ENCODE assay signal across 9 mouse cellular contexts in genomic region chr1:86053198-86053921, GRCm38 (mm10). TPM values are rescaled to one million over a fixed set of nuclear protein-coding genes. Genes with fewer than 3 reads are reported as not detected.
DNase-seq lines count a peak whose midpoint lies in the region; ATAC-seq lines count a peak whose summit lies in the region.
"Had no signal": no experiment of that assay in that cellular context is flagged by ENCODE, and none has a peak within 500 bp of the region (broad histone marks: within the 10 kb centered on the region; RNA-seq: fewer than 3 reads in every experiment).

No protein-coding gene starts in this region.

- peaks cover 9% of the 10 kb centered on the region for H3K27me3 ChIP-seq in forebrain, embryonic 12.5 days
- H3K27me3 ChIP-seq in forebrain, embryonic 11.5 days (ENCODE audit: control insufficient read depth, insufficient read depth, low read length), result no peaks in the 10 kb centered on the region
- peaks cover 9% of the 10 kb centered on the region for H3K27me3 ChIP-seq in midbrain, embryonic 13.5 days

- 83% methylated on average over 12 of the region's 12 CpGs for WGBS in forebrain, embryonic 12.5 days
- WGBS in forebrain, embryonic 11.5 days, result 87% methylated on average over 12 of the region's 12 CpGs
- WGBS in midbrain, embryonic 13.5 days, result 81% methylated on average over 12 of the region's 12 CpGs

- no peak overlapping the region for H3K4me2 ChIP-seq in forebrain, embryonic 12.5 days
- H3K4me2 ChIP-seq in forebrain, embryonic 11.5 days (ENCODE audit: low read depth, low read length, severe bottlenecking), result no peak overlapping the region
- H3K4me2 ChIP-seq in midbrain, embryonic 13.5 days (replicated peaks), result no peak overlapping the region

- intact Hi-C loops in heart, postnatal 14 days (cut with DNase I), result no loop called here

- no peak for ATAC-seq in forebrain, embryonic 12.5 days (ENCODE audit: low FRiP score)
- no peak for ATAC-seq in forebrain, embryonic 11.5 days (replicated peaks; ENCODE audit: low FRiP score)
- ATAC-seq in midbrain, embryonic 13.5 days, result peak; percentile 51

- H3K36me3 ChIP-seq in forebrain, embryonic 12.5 days (replicated peaks), result no peaks in the 10 kb centered on the region
- no peaks in the 10 kb centered on the region for H3K36me3 ChIP-seq in forebrain, embryonic 11.5 days (ENCODE audit: control insufficient read depth, insufficient read depth, low read length)
- no peaks in the 10 kb centered on the region for H3K36me3 ChIP-seq in midbrain, embryonic 13.5 days

- no peak overlapping the region for H3K9ac ChIP-seq in forebrain, embryonic 12.5 days
- H3K9ac ChIP-seq in forebrain, embryonic 11.5 days (ENCODE audit: low read length), result no peak overlapping the region
- H3K9ac ChIP-seq in midbrain, embryonic 13.5 days (replicated peaks), result no peak overlapping the region

- no peaks in the 10 kb centered on the region for H3K9me3 ChIP-seq in forebrain, embryonic 12.5 days
- no peaks in the 10 kb centered on the region for H3K9me3 ChIP-seq in forebrain, embryonic 11.5 days (ENCODE audit: control insufficient read depth, low read length)
- no peaks in the 10 kb centered on the region for H3K9me3 ChIP-seq in midbrain, embryonic 13.5 days

- H3K4me3 ChIP-seq in forebrain, embryonic 12.5 days (replicated peaks), result no peak overlapping the region
- H3K4me3 ChIP-seq in forebrain, embryonic 11.5 days (ENCODE audit: low read depth, low read length), result no peak overlapping the region
- no peak overlapping the region for H3K4me3 ChIP-seq in midbrain, embryonic 13.5 days (replicated peaks)

- DNase-seq in forebrain, embryonic 11.5 days (ENCODE audit: low spot score), result no peak
- DNase-seq in 3T3-L1 (ENCODE audit: low read depth, low spot score), result peak; percentile 27
- peak; percentile 75 to 94 for DNase-seq in cerebellum, postnatal 4 days (ENCODE audit: low spot score in 2 of 2)
- DNase-seq in heart, postnatal 14 days, result peak; percentile 65 to 82
- DNase-seq in urinary bladder, postnatal 14 days (ENCODE audit: low spot score), result no peak
- DNase-seq in spleen, adult 18-20 months, result no peak

- H3K4me1 ChIP-seq in forebrain, embryonic 12.5 days, result no peaks in the 10 kb centered on the region
- no peaks in the 10 kb centered on the region for H3K4me1 ChIP-seq in forebrain, embryonic 11.5 days (replicated peaks; ENCODE audit: control insufficient read depth, insufficient read depth, low read length)
- no peaks in the 10 kb centered on the region for H3K4me1 ChIP-seq in midbrain, embryonic 13.5 days (replicated peaks)

- 0 out of 2 replicates have a peak overlapping the region, but pooled peaks have one; percentile 25 for H3K27ac ChIP-seq in forebrain, embryonic 12.5 days
- no peak overlapping the region for H3K27ac ChIP-seq in forebrain, embryonic 11.5 days (ENCODE audit: low read depth, low read length)
- H3K27ac ChIP-seq in midbrain, embryonic 13.5 days, result no peak overlapping the region; the same call in 1 of the 2 replicates

RNA-seq across cellular contexts. Expression of gene 2810459M11Rik, which starts 7.7 kb away (rescaled TPM):
- 0.43 and 0.73 TPM in 2 replicates for polyA plus RNA-seq in forebrain, embryonic 12.5 days (2016; fragmentation: Nextera tagmentation; extraction: Ambion mirVana)
- 0.07 and 0.36 TPM in 2 replicates for polyA plus RNA-seq in forebrain, embryonic 11.5 days (2014; fragmentation: Nextera tagmentation; extraction: Ambion mirVana)
- not detected for total RNA-seq in heart, postnatal 14 days (2021)
- 2.3 and 2.5 TPM in 2 replicates for polyA plus RNA-seq in midbrain, embryonic 13.5 days (2015; fragmentation: Nextera tagmentation; extraction: Ambion mirVana)

RNA-seq across cellular contexts. Expression of gene Psmd1, which starts 10.8 kb away (rescaled TPM):
- polyA plus RNA-seq in forebrain, embryonic 12.5 days (2016; fragmentation: Nextera tagmentation; extraction: Ambion mirVana), result 202 and 214 TPM in 2 replicates
- 221 and 225 TPM in 2 replicates for polyA plus RNA-seq in forebrain, embryonic 11.5 days (2014; fragmentation: Nextera tagmentation; extraction: Ambion mirVana)
- 100 to 1,000 TPM in 1 of 2 experiments, 10 to 100 TPM in 1; 98.5 to 105 TPM for total RNA-seq in heart, postnatal 14 days (2021)
- 188 and 201 TPM in 2 replicates for polyA plus RNA-seq in midbrain, embryonic 13.5 days (2015; fragmentation: Nextera tagmentation; extraction: Ambion mirVana)

RNA-seq across cellular contexts. Expression of gene Spata3, which starts 36.7 kb away (rescaled TPM):
- polyA plus RNA-seq in forebrain, embryonic 12.5 days (2016; fragmentation: Nextera tagmentation; extraction: Ambion mirVana), result not detected in 2 replicates
- polyA plus RNA-seq in forebrain, embryonic 11.5 days (2014; fragmentation: Nextera tagmentation; extraction: Ambion mirVana), result not detected in 2 replicates
- total RNA-seq in heart, postnatal 14 days (2021), result not detected
- 0.27 TPM in 1 of 2 replicates, not detected in the other for polyA plus RNA-seq in midbrain, embryonic 13.5 days (2015; fragmentation: Nextera tagmentation; extraction: Ambion mirVana)
- polyA plus RNA-seq: large intestine, adult 2 months had no signal

RNA-seq across cellular contexts. Expression of gene Htr2b, which starts 58.4 kb away (rescaled TPM):
- polyA plus RNA-seq in forebrain, embryonic 12.5 days (2016; fragmentation: Nextera tagmentation; extraction: Ambion mirVana), result 0.44 and 0.75 TPM in 2 replicates
- 0.19 and 0.73 TPM in 2 replicates for polyA plus RNA-seq in forebrain, embryonic 11.5 days (2014; fragmentation: Nextera tagmentation; extraction: Ambion mirVana)
- under 1 TPM in 1 of 2 experiments, not detected in 1; 0.20 TPM for total RNA-seq in heart, postnatal 14 days (2021)
- polyA plus RNA-seq in midbrain, embryonic 13.5 days (2015; fragmentation: Nextera tagmentation; extraction: Ambion mirVana), result 0.15 and 0.28 TPM in 2 replicates

Comparison
In these comparisons a context has a peak if more than half of its experiments do, and no peak if none do; other contexts are left out.
1. DNase-seq: peak in 3T3-L1 (single experiment), cerebellum, postnatal 4 days (2 of 2) and heart, postnatal 14 days (2 of 2); none in forebrain, embryonic 11.5 days (single experiment), urinary bladder, postnatal 14 days (single experiment) and spleen, adult 18-20 months (0 of 2).